Mouse (Mus musculus) hindbrain, embryonic 11.5 days (tissue): Measurements from ENCODE around the gene Gjd3. TPM values are rescaled to one million over a fixed set of nuclear protein-coding genes. Genes with fewer than 3 reads are reported as not detected.
"Not testable (repeated sequence)": the region's sequence is repeated elsewhere in the genome, so short reads cannot be mapped to it uniquely, and the experiment has no call there.

Experiments used
- ATAC-seq: fragments of 200-750 bp; cut with Nextera tagmentation; 2 replicates; pipeline ENCODE4 v1.8.0; 2017; ENCODE audit warnings: mild to moderate bottlenecking, moderate TSS enrichment, moderate library complexity; ENCODE audit not compliant: low FRiP score
- DNase-seq: peaks from one replicate; pipeline ENCODE4 v3.0.0-alpha.2; 2015; ENCODE audit warnings: low spot score
- H3K27ac ChIP-seq: fragments of 300-500 bp; sonication (generic); 2 replicates; pipeline ENCODE4 v1.5.1; 2014; ENCODE audit warnings: mild to moderate bottlenecking, low read depth, low read length
- H3K27me3 ChIP-seq: fragments of 300-500 bp; sonication (generic); 2 replicates; pipeline ENCODE4 v1.6.1; 2014; ENCODE audit warnings: mild to moderate bottlenecking, low read length, moderate library complexity, mixed read lengths; ENCODE audit not compliant: control insufficient read depth, insufficient read depth
- H3K36me3 ChIP-seq: fragments of 300-500 bp; sonication (generic); 2 replicates; pipeline ENCODE4 v1.6.1; 2014; ENCODE audit warnings: mild to moderate bottlenecking, low read length, moderate library complexity, mixed read lengths; ENCODE audit not compliant: control insufficient read depth, insufficient read depth
- H3K4me1 ChIP-seq: fragments of 300-500 bp; sonication (generic); replicated peaks from 2 replicates; pipeline ENCODE4 v1.6.1; 2014; ENCODE audit warnings: low read length, mixed read lengths; ENCODE audit not compliant: control insufficient read depth, insufficient read depth
- H3K4me2 ChIP-seq: fragments of 300-500 bp; sonication (generic); replicated peaks from 2 replicates; pipeline ENCODE4 v1.6.1; 2014; ENCODE audit warnings: mild to moderate bottlenecking, low read depth, low read length
- H3K4me3 ChIP-seq: fragments of 300-500 bp; sonication (generic); 2 replicates; pipeline ENCODE4 v1.5.1; 2014; ENCODE audit warnings: low read depth, low read length
- H3K9ac ChIP-seq: fragments of 300-500 bp; sonication (generic); 2 replicates; pipeline ENCODE4 v1.6.1; 2014; ENCODE audit warnings: low read depth, low read length
- H3K9me3 ChIP-seq: fragments of 300-500 bp; sonication (generic); 2 replicates; pipeline ENCODE4 v1.6.1; 2016; ENCODE audit warnings: low read length; ENCODE audit not compliant: control insufficient read depth
- WGBS: fragments of 180-500 bp; shearing (Covaris S2); extraction: QIAGEN DNeasy Blood & Tissue Kit; methylation state at CpG from one replicate; pipeline ENCODE4 v1.1.7; 2014; 5-methylcytosine and 5-hydroxymethylcytosine counted together
- polyA plus RNA-seq: library from polyadenylated mRNA; unstranded; fragments of >200 nt; fragmentation: Nextera tagmentation; extraction: Ambion mirVana; gene quantifications from 2 replicates; pipeline ENCODE4 v1.2.1, GENCODE M21; 2014

Gene Gjd3
- polyA plus RNA-seq, 1 experiment from 2014 or later, result 0.28 TPM

GRCm38 (mm10) chr11:98988260-98988659, 5.4 kb upstream of the Gjd3 start:
- 97% methylated on average over 4 of the region's 6 CpGs for WGBS
- not testable (repeated sequence) for H3K36me3 ChIP-seq, H3K27ac ChIP-seq, ATAC-seq, H3K27me3 ChIP-seq, H3K9ac ChIP-seq, H3K4me3 ChIP-seq, H3K4me1 ChIP-seq, H3K4me2 ChIP-seq, H3K9me3 ChIP-seq, DNase-seq

GRCm38 (mm10) chr11:98985542-98985941, 2.7 kb upstream of the Gjd3 start:
- Histone ChIP-seq H3K36me3 (no peaks in the 10 kb centered on the region), H3K27ac (no peak overlapping the region), H3K4me1 (peaks cover 8% of the 10 kb centered on the region; the same call in 1 of the 2 replicates), H3K4me2 (no peak overlapping the region), H3K27me3 (peaks cover 13% of the 10 kb centered on the region; the same call in 1 of the 2 replicates), H3K9ac (no peak overlapping the region), H3K9me3 (no peaks in the 10 kb centered on the region), H3K4me3 (no peak overlapping the region)
- no peak for ATAC-seq
- DNase-seq, result no peak
- WGBS, result 89% methylated on average over 7 of the region's 7 CpGs

- no peaks in the 10 kb centered on the region for H3K36me3 ChIP-seq
- no peak for DNase-seq
- no peak overlapping the region for H3K27ac ChIP-seq
- H3K9me3 ChIP-seq, result no peaks in the 10 kb centered on the region
- no peak for ATAC-seq
- no peak overlapping the region for H3K4me3 ChIP-seq
- peaks cover 13% of the 10 kb centered on the region; the same call in 1 of the 2 replicates for H3K27me3 ChIP-seq
- 43% methylated on average over 8 of the region's 8 CpGs for WGBS
- H3K9ac ChIP-seq, result no peak overlapping the region
- peak overlapping the region; percentile 96; the same call in 1 of the 2 replicates for H3K4me2 ChIP-seq
- peaks cover 8% of the 10 kb centered on the region; the same call in 1 of the 2 replicates for H3K4me1 ChIP-seq
These were observed 735 bp upstream of the Gjd3 start for GRCm38 (mm10) chr11:98983551-98983950.

- DNase-seq (peak; percentile 83), ATAC-seq (peak; percentile 72)
- peak overlapping the region; percentile 54 for H3K4me3 ChIP-seq
- H3K4me1 ChIP-seq, result peaks cover 8% of the 10 kb centered on the region; the same call in 1 of the 2 replicates
- peak overlapping the region; percentile 96 for H3K4me2 ChIP-seq
- under 1% methylated on average over 85 of the region's 94 CpGs for WGBS
- H3K36me3 ChIP-seq, result no peaks in the 10 kb centered on the region
- H3K27ac ChIP-seq, result peak overlapping the region; percentile 90
- peak overlapping the region; percentile 64 for H3K9ac ChIP-seq
- no peaks in the 10 kb centered on the region for H3K9me3 ChIP-seq
- H3K27me3 ChIP-seq, result peaks cover 13% of the 10 kb centered on the region; the same call in 1 of the 2 replicates
These were observed 631 bp downstream of the Gjd3 start for GRCm38 (mm10) chr11:98981997-98982772.

GRCm38 (mm10) chr11:98981289-98981996, 1.4 kb downstream of the Gjd3 start:
- H3K4me2 ChIP-seq, result peak overlapping the region; percentile 96
- ATAC-seq (peak; percentile 29; the same call in 1 of the 2 replicates), DNase-seq (no peak)
- no peaks in the 10 kb centered on the region for H3K36me3 ChIP-seq
- H3K9ac ChIP-seq, result peak overlapping the region; percentile 64
- peaks cover 13% of the 10 kb centered on the region; the same call in 1 of the 2 replicates for H3K27me3 ChIP-seq
- peaks cover 8% of the 10 kb centered on the region; the same call in 1 of the 2 replicates for H3K4me1 ChIP-seq
- H3K4me3 ChIP-seq, result peak overlapping the region; percentile 54
- peak overlapping the region; percentile 90 for H3K27ac ChIP-seq
- 34% methylated on average over 20 of the region's 20 CpGs for WGBS
- H3K9me3 ChIP-seq, result no peaks in the 10 kb centered on the region

- Histone ChIP-seq H3K27ac (no peak overlapping the region), H3K9me3 (no peaks in the 10 kb centered on the region), H3K9ac (no peak overlapping the region), H3K27me3 (peaks cover 13% of the 10 kb centered on the region; the same call in 1 of the 2 replicates), H3K4me2 (no peak overlapping the region), H3K4me1 (peaks cover 8% of the 10 kb centered on the region; the same call in 1 of the 2 replicates), H3K4me3 (no peak overlapping the region), H3K36me3 (no peaks in the 10 kb centered on the region)
- 87% methylated on average over 4 of the region's 5 CpGs for WGBS
- no peak for DNase-seq
- no peak for ATAC-seq
These were observed 3.5 kb downstream of the Gjd3 start for GRCm38 (mm10) chr11:98979356-98979755.

DNA sequence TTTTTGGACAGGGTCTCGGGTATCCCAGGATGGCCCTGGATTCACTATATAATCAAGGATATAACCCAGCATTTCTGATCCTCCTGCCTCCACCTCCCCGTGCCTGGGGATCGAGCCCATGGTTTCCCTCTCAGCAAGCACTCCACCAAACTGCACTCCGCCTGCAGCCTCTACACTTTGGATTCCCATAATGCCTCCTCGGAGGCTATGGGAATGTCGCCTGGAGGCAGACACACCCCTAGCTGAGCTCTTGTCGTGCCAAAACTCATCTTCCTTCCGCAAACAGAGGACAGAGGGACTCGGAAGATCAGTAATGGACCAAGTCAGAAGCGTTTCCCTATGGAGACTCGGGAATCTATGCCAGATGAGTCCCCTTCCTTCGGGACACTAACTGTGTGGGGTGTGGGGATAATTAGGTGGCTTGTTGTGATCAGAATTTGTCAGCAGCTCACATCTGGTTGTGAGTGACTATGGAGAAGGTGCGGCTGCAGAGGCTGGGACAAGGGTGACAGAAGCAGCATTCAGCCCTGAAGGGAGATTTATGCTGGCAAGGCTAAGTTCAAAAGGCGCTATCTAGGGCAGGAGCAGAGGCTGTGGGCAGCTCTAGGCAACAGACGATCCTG, 4.2 kb downstream of the Gjd3 start:
- DNase-seq (no peak), ATAC-seq (no peak)
- no peaks in the 10 kb centered on the region for H3K36me3 ChIP-seq
- no peak overlapping the region for H3K4me3 ChIP-seq
- H3K4me2 ChIP-seq, result no peak overlapping the region
- no peaks in the 10 kb centered on the region for H3K9me3 ChIP-seq
- no peak overlapping the region for H3K9ac ChIP-seq
- peaks cover 8% of the 10 kb centered on the region; the same call in 1 of the 2 replicates for H3K4me1 ChIP-seq
- H3K27ac ChIP-seq, result 0 out of 2 replicates have a peak overlapping the region, but pooled peaks have one; percentile 9
- peaks cover 13% of the 10 kb centered on the region; the same call in 1 of the 2 replicates for H3K27me3 ChIP-seq
- WGBS, result 62% methylated on average over 15 of the region's 15 CpGs

- H3K4me1 ChIP-seq, result peaks cover 9% of the 10 kb centered on the region
- ATAC-seq (no peak), DNase-seq (peak; percentile 85)
- H3K27me3 ChIP-seq, result no peaks in the 10 kb centered on the region
- H3K4me3 ChIP-seq, result no peak overlapping the region
- 56% methylated on average over 5 of the region's 5 CpGs for WGBS
- no peak overlapping the region for H3K27ac ChIP-seq
- H3K9ac ChIP-seq, result no peak overlapping the region
- H3K36me3 ChIP-seq, result no peaks in the 10 kb centered on the region
- H3K4me2 ChIP-seq, result no peak overlapping the region
- no peaks in the 10 kb centered on the region for H3K9me3 ChIP-seq
These were observed 7.7 kb downstream of the Gjd3 start for GRCm38 (mm10) chr11:98974871-98975719.
